Mouse (Mus musculus): ENCODE measurements around the gene Paqr4.

- TF ChIP-seq CTCF (IDR thresholded peaks at IDR 0.05; ENCODE audit: control insufficient read depth, insufficient read depth, insufficient replicate concordance, low read depth, low read length) = no peak
- no peak for TF ChIP-seq POLR2A (IDR thresholded peaks at IDR 0.05; ENCODE audit: control insufficient read depth, low read depth, low read length)
Observed at GRCm38 (mm10) chr17:23788973-23789372, 48.3 kb upstream of the Paqr4 start.
